Mouse (Mus musculus): ENCODE results near the gene Arhgap44. TPM values are rescaled to one million over a fixed set of nuclear protein-coding genes. Genes with fewer than 3 reads are reported as not detected.

Gene Arhgap44
- polyA plus RNA-seq, 1 experiment from 2014 or later: 4.9 TPM

DNA sequence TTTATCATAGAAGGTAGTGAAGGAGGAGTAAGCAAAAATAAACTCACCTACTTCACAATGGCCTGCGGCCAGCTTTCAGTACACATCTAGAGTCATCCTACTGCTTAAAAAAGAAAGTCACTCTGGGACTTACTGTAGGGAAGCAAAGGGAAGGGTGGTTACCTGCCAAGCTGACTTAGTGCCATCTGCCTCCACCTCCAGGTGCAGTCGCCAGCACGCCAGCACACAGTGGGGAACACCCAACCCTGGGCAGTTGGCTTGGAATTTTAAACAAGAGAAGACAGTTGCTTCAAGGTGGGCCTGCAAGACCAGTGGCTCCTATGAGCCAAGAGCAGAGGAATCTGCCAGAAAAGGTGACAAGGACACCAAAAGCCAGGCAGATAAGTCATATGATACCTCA, 58.7 kb downstream of the Arhgap44 start:
- no peaks in the 10 kb centered on the region for H3K36me3 ChIP-seq (ENCODE audit: control insufficient read depth, insufficient read depth, low read length)
- no peak for DNase-seq (ENCODE audit: low spot score)
- WGBS: 87% methylated on average over 3 of the region's 3 CpGs
- H3K27ac ChIP-seq (ENCODE audit: low read depth, low read length): no peak overlapping the region
- no peaks in the 10 kb centered on the region for H3K9me3 ChIP-seq (ENCODE audit: control insufficient read depth, low read length)
- no peak for ATAC-seq (ENCODE audit: low FRiP score)
- no peaks in the 10 kb centered on the region for H3K27me3 ChIP-seq (ENCODE audit: control insufficient read depth, insufficient read depth, low read length)
- H3K9ac ChIP-seq (ENCODE audit: low read depth, low read length): no peak overlapping the region
- H3K4me2 ChIP-seq (replicated peaks; ENCODE audit: low read depth, low read length): no peak overlapping the region
- no peak overlapping the region for H3K4me3 ChIP-seq (ENCODE audit: low read depth, low read length)
- H3K4me1 ChIP-seq (replicated peaks; ENCODE audit: control insufficient read depth, insufficient read depth, low read length): no peaks in the 10 kb centered on the region

DNA sequence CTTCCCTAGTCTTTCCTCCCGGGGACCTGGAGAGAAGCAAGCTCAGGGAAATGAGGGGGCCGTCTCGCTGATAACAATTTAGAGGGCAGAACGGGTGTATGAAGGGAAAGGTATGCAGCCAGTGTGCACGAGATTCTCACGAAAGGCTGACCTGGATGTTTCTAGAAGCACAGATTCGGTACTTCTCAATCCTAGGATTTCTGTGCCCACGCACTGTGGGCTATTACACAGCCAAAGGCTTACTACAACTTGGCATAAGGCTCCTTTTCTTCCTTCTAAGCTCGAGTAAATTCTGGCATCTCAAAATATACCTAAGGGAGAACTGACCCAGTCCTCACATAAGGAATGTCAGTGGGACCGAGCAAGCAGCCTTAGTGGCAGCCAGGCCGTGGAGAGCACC, 61.6 kb downstream of the Arhgap44 start:
- no peak for DNase-seq (ENCODE audit: low spot score)
- WGBS: 83% methylated on average over 11 of the region's 11 CpGs

DNA sequence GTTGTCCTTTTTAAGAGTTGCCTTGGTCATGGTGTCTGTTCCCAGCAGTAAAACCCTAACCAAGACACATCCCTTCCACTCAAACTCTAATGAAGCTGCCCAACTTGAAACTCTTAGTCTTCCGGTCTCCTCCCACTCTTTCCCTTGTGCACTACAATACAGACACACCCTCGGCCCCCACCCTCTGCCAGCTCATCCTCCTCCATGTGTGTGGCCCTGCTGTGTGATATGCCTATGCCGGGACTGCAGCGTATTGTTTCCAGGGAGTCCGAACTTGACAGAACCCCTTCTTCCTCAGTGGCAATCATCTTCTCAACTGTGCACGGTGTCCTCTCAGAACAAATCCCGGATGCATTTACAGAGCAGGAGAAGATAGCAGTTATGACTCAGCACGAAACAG, 62.7 kb downstream of the Arhgap44 start:
- Histone ChIP-seq H3K4me3 (ENCODE audit: low read depth, low read length) (no peak overlapping the region), H3K4me2 (replicated peaks; ENCODE audit: low read depth, low read length) (no peak overlapping the region), H3K4me1 (replicated peaks; ENCODE audit: control insufficient read depth, insufficient read depth, low read length) (no peaks in the 10 kb centered on the region), H3K27me3 (ENCODE audit: control insufficient read depth, insufficient read depth, low read length) (no peaks in the 10 kb centered on the region), H3K9me3 (ENCODE audit: control insufficient read depth, low read length) (no peaks in the 10 kb centered on the region), H3K36me3 (ENCODE audit: control insufficient read depth, insufficient read depth, low read length) (no peaks in the 10 kb centered on the region), H3K9ac (ENCODE audit: low read depth, low read length) (no peak overlapping the region), H3K27ac (ENCODE audit: low read depth, low read length) (no peak overlapping the region)
- ATAC-seq (ENCODE audit: low FRiP score): no peak
- WGBS: 92% methylated on average over 8 of the region's 8 CpGs
- no peak for DNase-seq (ENCODE audit: low spot score)

More for the DNA sequence above, 61.6 kb downstream of the Arhgap44 start:
- no peak for ATAC-seq (ENCODE audit: low FRiP score)
- H3K27ac ChIP-seq (ENCODE audit: low read depth, low read length): no peak overlapping the region
- H3K27me3 ChIP-seq (ENCODE audit: control insufficient read depth, insufficient read depth, low read length): no peaks in the 10 kb centered on the region
- H3K9me3 ChIP-seq (ENCODE audit: control insufficient read depth, low read length): no peaks in the 10 kb centered on the region
- no peaks in the 10 kb centered on the region for H3K36me3 ChIP-seq (ENCODE audit: control insufficient read depth, insufficient read depth, low read length)
- H3K4me3 ChIP-seq (ENCODE audit: low read depth, low read length): no peak overlapping the region
- no peak overlapping the region for H3K4me2 ChIP-seq (replicated peaks; ENCODE audit: low read depth, low read length)
- no peaks in the 10 kb centered on the region for H3K4me1 ChIP-seq (replicated peaks; ENCODE audit: control insufficient read depth, insufficient read depth, low read length)
- no peak overlapping the region for H3K9ac ChIP-seq (ENCODE audit: low read depth, low read length)

DNA sequence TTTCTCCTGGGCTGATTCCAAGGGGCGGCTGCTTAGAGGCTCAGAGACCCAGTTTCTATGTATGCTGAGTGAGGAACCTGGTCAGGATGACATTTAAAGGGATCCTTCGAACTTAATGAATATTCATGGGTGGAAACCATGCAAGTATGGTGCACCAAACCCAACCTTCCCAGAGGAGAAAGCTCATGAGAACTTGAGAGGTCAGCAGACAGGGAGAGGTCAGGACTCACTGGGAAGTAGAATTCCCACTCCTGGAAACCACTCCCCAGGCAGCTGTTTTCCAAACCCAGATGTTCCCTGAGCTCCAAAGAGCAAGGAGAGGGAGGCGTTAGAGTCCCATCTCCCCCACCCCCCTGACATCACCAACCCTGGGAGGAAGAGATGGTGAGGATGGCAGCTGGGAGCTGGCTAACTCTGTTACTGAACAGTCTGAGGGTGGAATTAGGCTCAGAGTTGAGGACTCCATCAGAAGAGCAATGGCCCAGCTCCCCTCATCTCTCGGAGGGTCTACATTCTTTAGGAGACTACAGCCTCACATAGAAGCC, 65.2 kb downstream of the Arhgap44 start:
- Histone ChIP-seq H3K4me2 (replicated peaks; ENCODE audit: low read depth, low read length) (no peak overlapping the region), H3K27me3 (ENCODE audit: control insufficient read depth, insufficient read depth, low read length) (no peaks in the 10 kb centered on the region), H3K9me3 (ENCODE audit: control insufficient read depth, low read length) (no peaks in the 10 kb centered on the region), H3K27ac (ENCODE audit: low read depth, low read length) (no peak overlapping the region), H3K4me1 (replicated peaks; ENCODE audit: control insufficient read depth, insufficient read depth, low read length) (no peaks in the 10 kb centered on the region), H3K4me3 (ENCODE audit: low read depth, low read length) (no peak overlapping the region), H3K9ac (ENCODE audit: low read depth, low read length) (no peak overlapping the region), H3K36me3 (ENCODE audit: control insufficient read depth, insufficient read depth, low read length) (no peaks in the 10 kb centered on the region)
- WGBS: 79% methylated on average over 4 of the region's 4 CpGs
- ATAC-seq (ENCODE audit: low FRiP score) (no peak), DNase-seq (ENCODE audit: low spot score) (no peak)

DNA sequence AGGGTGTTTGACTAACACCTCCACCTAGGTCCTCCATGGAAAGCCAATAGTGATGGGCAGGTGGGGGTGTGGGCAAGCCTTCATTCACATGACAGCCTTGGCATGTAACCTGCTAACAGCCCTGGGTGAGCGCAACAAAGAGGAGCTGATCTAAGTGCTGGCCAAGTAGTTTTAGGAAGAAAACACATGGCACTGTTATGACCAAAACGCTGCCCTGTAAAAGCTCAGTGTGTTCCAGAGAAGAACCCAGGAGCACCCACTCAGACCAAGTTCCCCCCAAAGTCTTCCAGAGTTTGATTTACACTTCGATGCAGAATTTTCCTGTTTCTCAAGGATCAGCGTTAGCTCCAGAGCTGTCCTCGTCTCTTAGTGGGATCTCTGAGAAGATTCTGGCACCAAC, 65.9 kb downstream of the Arhgap44 start:
- DNase-seq (ENCODE audit: low spot score) (no peak), ATAC-seq (ENCODE audit: low FRiP score) (no peak)
- Histone ChIP-seq H3K27ac (ENCODE audit: low read depth, low read length) (no peak overlapping the region), H3K4me1 (replicated peaks; ENCODE audit: control insufficient read depth, insufficient read depth, low read length) (no peaks in the 10 kb centered on the region), H3K27me3 (ENCODE audit: control insufficient read depth, insufficient read depth, low read length) (no peaks in the 10 kb centered on the region), H3K36me3 (ENCODE audit: control insufficient read depth, insufficient read depth, low read length) (no peaks in the 10 kb centered on the region), H3K4me2 (replicated peaks; ENCODE audit: low read depth, low read length) (no peak overlapping the region), H3K9ac (ENCODE audit: low read depth, low read length) (no peak overlapping the region), H3K4me3 (ENCODE audit: low read depth, low read length) (no peak overlapping the region), H3K9me3 (ENCODE audit: control insufficient read depth, low read length) (no peaks in the 10 kb centered on the region)
- 94% methylated on average over 5 of the region's 5 CpGs for WGBS

DNA sequence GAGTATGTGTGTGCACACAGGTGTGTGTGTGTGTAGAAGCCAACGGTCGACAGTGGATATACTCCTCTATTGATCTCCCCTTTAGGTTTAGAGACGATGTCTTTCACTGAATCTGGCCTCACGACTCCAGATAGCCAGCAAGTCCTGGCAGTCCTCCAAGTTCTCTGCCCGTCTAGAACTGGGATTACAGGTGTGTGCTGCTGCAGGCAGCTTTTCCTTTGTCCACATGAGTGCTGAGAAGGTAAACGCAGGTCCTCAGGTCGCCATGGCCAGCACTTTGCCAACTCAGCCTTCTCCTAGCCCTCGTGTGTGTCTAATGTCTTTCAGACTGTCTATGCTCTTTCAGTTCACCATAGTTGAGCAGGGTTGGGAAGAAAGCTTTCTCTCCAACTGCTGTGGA, 69.9 kb downstream of the Arhgap44 start:
- Histone ChIP-seq H3K4me1 (replicated peaks; ENCODE audit: control insufficient read depth, insufficient read depth, low read length) (no peaks in the 10 kb centered on the region), H3K4me2 (replicated peaks; ENCODE audit: low read depth, low read length) (no peak overlapping the region), H3K9ac (ENCODE audit: low read depth, low read length) (no peak overlapping the region), H3K4me3 (ENCODE audit: low read depth, low read length) (no peak overlapping the region), H3K9me3 (ENCODE audit: control insufficient read depth, low read length) (no peaks in the 10 kb centered on the region), H3K27me3 (ENCODE audit: control insufficient read depth, insufficient read depth, low read length) (no peaks in the 10 kb centered on the region), H3K36me3 (ENCODE audit: control insufficient read depth, insufficient read depth, low read length) (no peaks in the 10 kb centered on the region), H3K27ac (ENCODE audit: low read depth, low read length) (no peak overlapping the region)
- 91% methylated on average over 8 of the region's 8 CpGs for WGBS
- ATAC-seq (ENCODE audit: low FRiP score): no peak
- DNase-seq (ENCODE audit: low spot score): no peak

DNA sequence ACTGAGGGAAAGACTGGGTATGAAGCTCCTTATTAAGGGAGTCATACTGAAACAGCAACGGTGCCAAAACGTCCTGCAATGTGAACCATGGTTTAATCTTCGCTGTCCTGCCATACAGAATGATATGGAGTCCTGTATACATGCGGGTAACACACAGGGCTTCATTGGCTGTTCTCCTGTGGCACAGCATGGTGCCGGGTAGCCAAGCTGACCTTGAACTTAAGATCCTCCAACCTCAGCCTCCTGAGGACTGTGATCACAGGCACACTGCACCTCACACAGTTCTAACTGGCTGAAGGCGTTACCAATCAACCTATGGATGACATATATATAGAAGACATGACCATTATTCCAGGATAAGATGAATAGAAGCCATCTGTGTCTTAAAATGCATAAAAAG, 72.4 kb downstream of the Arhgap44 start:
- no peak for DNase-seq (ENCODE audit: low spot score)
- 93% methylated on average over 6 of the region's 6 CpGs for WGBS

DNA sequence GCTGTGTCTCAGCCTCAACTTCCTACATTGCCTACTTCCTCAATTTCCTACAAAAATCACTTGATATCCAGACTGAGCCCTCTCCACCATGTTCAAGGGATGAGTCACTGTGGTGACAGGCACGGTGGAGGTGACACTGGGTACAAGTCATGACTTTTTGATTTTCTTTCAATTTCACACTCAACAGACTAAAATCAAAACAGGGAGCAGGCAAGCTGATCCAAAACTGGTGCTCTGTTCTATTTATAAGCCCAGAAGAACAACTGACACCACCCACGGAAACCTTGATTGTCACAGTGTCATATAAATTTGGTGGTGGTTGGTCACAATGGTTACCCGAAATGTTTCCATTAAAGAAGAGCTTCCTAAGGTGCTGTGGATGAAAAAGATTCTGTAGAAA, 72.8 kb downstream of the Arhgap44 start:
- no peaks in the 10 kb centered on the region for H3K36me3 ChIP-seq (ENCODE audit: control insufficient read depth, insufficient read depth, low read length)
- H3K4me2 ChIP-seq (replicated peaks; ENCODE audit: low read depth, low read length): no peak overlapping the region
- H3K27me3 ChIP-seq (ENCODE audit: control insufficient read depth, insufficient read depth, low read length): no peaks in the 10 kb centered on the region
- no peaks in the 10 kb centered on the region for H3K9me3 ChIP-seq (ENCODE audit: control insufficient read depth, low read length)
- no peak overlapping the region for H3K9ac ChIP-seq (ENCODE audit: low read depth, low read length)
- DNase-seq (ENCODE audit: low spot score) (no peak), ATAC-seq (ENCODE audit: low FRiP score) (no peak)
- WGBS: 84% methylated on average over 3 of the region's 3 CpGs
- H3K4me3 ChIP-seq (ENCODE audit: low read depth, low read length): no peak overlapping the region
- H3K4me1 ChIP-seq (replicated peaks; ENCODE audit: control insufficient read depth, insufficient read depth, low read length): no peaks in the 10 kb centered on the region
- no peak overlapping the region for H3K27ac ChIP-seq (ENCODE audit: low read depth, low read length)

More for the DNA sequence above, 72.4 kb downstream of the Arhgap44 start:
- H3K4me3 ChIP-seq (ENCODE audit: low read depth, low read length): no peak overlapping the region
- no peak overlapping the region for H3K4me2 ChIP-seq (replicated peaks; ENCODE audit: low read depth, low read length)
- no peak overlapping the region for H3K9ac ChIP-seq (ENCODE audit: low read depth, low read length)
- H3K4me1 ChIP-seq (replicated peaks; ENCODE audit: control insufficient read depth, insufficient read depth, low read length): no peaks in the 10 kb centered on the region
- H3K27ac ChIP-seq (ENCODE audit: low read depth, low read length): no peak overlapping the region
- no peak for ATAC-seq (ENCODE audit: low FRiP score)
- no peaks in the 10 kb centered on the region for H3K36me3 ChIP-seq (ENCODE audit: control insufficient read depth, insufficient read depth, low read length)
- no peaks in the 10 kb centered on the region for H3K9me3 ChIP-seq (ENCODE audit: control insufficient read depth, low read length)
- H3K27me3 ChIP-seq (ENCODE audit: control insufficient read depth, insufficient read depth, low read length): no peaks in the 10 kb centered on the region

DNA sequence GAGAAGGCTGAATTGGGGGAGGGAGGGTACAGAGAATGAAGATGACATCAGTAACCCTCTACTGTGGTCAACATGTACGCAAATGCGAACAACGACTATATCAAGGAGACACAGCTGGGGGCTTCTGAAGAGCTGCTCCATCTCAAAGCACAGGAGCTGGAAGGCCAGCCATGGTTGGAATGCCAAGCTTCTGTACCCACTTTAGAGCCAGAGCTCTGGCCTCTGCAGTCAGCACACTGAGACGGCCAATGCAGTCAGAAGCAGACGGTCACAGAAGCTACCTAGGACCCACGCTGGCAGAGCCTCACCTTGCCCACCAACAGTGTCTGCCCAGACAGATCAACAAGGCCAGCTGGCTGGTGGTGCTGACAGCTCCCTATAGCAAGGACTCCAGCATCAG, 73.5 kb downstream of the Arhgap44 start:
- Histone ChIP-seq H3K9me3 (ENCODE audit: control insufficient read depth, low read length) (no peaks in the 10 kb centered on the region), H3K4me3 (ENCODE audit: low read depth, low read length) (no peak overlapping the region), H3K27me3 (ENCODE audit: control insufficient read depth, insufficient read depth, low read length) (no peaks in the 10 kb centered on the region), H3K27ac (ENCODE audit: low read depth, low read length) (no peak overlapping the region), H3K4me2 (replicated peaks; ENCODE audit: low read depth, low read length) (no peak overlapping the region), H3K4me1 (replicated peaks; ENCODE audit: control insufficient read depth, insufficient read depth, low read length) (no peaks in the 10 kb centered on the region), H3K9ac (ENCODE audit: low read depth, low read length) (no peak overlapping the region), H3K36me3 (ENCODE audit: control insufficient read depth, insufficient read depth, low read length) (no peaks in the 10 kb centered on the region)
- WGBS: 84% methylated on average over 6 of the region's 6 CpGs
- ATAC-seq (ENCODE audit: low FRiP score) (no peak), DNase-seq (ENCODE audit: low spot score) (no peak)
